Mouse (Mus musculus): ENCODE data around the gene Mrpl28. TPM values are rescaled to one million over a fixed set of nuclear protein-coding genes. Genes with fewer than 3 reads are reported as not detected.
"Not testable (repeated sequence)": the region's sequence is repeated elsewhere in the genome, so short reads cannot be mapped to it uniquely, and the experiment has no call there.

The Mrpl28 gene
- polyA plus RNA-seq, 1 experiment from 2014 or later = 175 TPM

DNA sequence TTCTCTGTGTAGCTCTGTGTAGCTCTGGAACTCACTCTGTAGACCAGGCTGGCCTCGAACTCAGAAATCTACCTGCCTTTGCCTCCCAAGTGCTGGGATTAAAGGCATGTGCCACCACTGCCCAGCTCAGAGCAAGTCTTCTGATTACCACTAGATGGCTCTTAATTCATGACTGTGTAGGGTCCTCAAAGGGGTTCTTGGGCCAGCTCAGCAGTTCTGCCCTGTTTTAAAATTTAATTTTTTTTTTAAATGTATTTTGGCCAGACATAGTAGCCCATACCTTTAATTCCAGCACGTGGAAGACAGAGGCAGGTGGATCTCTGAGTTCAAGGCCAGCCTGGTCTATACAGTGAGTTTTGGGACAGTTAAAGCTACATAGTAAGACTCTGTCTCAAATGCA, 51.9 kb downstream of the Mrpl28 start:
- H3K4me3 ChIP-seq (replicated peaks; ENCODE audit: low read depth, low read length); H3K27me3 ChIP-seq (ENCODE audit: insufficient read depth, low read length); H3K27ac ChIP-seq; ATAC-seq (replicated peaks; ENCODE audit: low FRiP score, low read depth); H3K4me2 ChIP-seq (ENCODE audit: low read length); H3K9me3 ChIP-seq (replicated peaks; ENCODE audit: low read length); H3K9ac ChIP-seq (ENCODE audit: low read depth, low read length); H3K4me1 ChIP-seq (replicated peaks; ENCODE audit: insufficient read depth, low read length): not testable (repeated sequence)
- peak; percentile 47; the same call in 1 of the 2 replicates for TF ChIP-seq CTCF (IDR thresholded peaks at IDR 0.05; ENCODE audit: low read depth)
- 0 out of 2 replicates have a peak, but pooled peaks cover 12% of the 10 kb centered on the region for H3K36me3 ChIP-seq (ENCODE audit: insufficient read depth, low read length)
- WGBS = 88% methylated on average over 2 of the region's 2 CpGs
- DNase-seq (ENCODE audit: low spot score) = peak; percentile 16

Other genes starting within 250 kb of the Mrpl28 start
- 106 and 119 TPM in 2 replicates for gene Mettl26, start 248.4 kb upstream of the Mrpl28 start, polyA plus RNA-seq (2015; fragmentation: Nextera tagmentation; extraction: Ambion mirVana)
- gene Wfikkn1, start 242.6 kb upstream of the Mrpl28 start, polyA plus RNA-seq (2015; fragmentation: Nextera tagmentation; extraction: Ambion mirVana) = 0.38 and 0.51 TPM in 2 replicates
- 20.4 and 22.1 TPM in 2 replicates for gene Rab40c, start 203.8 kb upstream of the Mrpl28 start, polyA plus RNA-seq (2015; fragmentation: Nextera tagmentation; extraction: Ambion mirVana)
- 69.5 and 70.2 TPM in 2 replicates for gene Pigq, start 178.6 kb upstream of the Mrpl28 start, polyA plus RNA-seq (2015; fragmentation: Nextera tagmentation; extraction: Ambion mirVana)
- 1.1 and 2.5 TPM in 2 replicates for gene Nhlrc4, start 178.5 kb upstream of the Mrpl28 start, polyA plus RNA-seq (2015; fragmentation: Nextera tagmentation; extraction: Ambion mirVana)
- 6.8 and 7.2 TPM in 2 replicates for gene A930017K11Rik, start 170.9 kb upstream of the Mrpl28 start, polyA plus RNA-seq (2015; fragmentation: Nextera tagmentation; extraction: Ambion mirVana)
- gene Capn15, start 137.7 kb upstream of the Mrpl28 start, polyA plus RNA-seq (2015; fragmentation: Nextera tagmentation; extraction: Ambion mirVana) = 17.0 and 19.8 TPM in 2 replicates
- 35.3 and 40.2 TPM in 2 replicates for gene Rab11fip3, start 53.9 kb upstream of the Mrpl28 start, polyA plus RNA-seq (2015; fragmentation: Nextera tagmentation; extraction: Ambion mirVana)
- 44.8 and 47.3 TPM in 2 replicates for gene Decr2, start 33.2 kb upstream of the Mrpl28 start, polyA plus RNA-seq (2015; fragmentation: Nextera tagmentation; extraction: Ambion mirVana)
- gene Nme4, start 27.9 kb upstream of the Mrpl28 start, polyA plus RNA-seq (2015; fragmentation: Nextera tagmentation; extraction: Ambion mirVana) = 56.1 and 57.6 TPM in 2 replicates
- 13.0 and 14.0 TPM in 2 replicates for gene Tmem8, start 10.2 kb upstream of the Mrpl28 start, polyA plus RNA-seq (2015; fragmentation: Nextera tagmentation; extraction: Ambion mirVana)
- 11.1 and 19.4 TPM in 2 replicates for gene Axin1, start 15.2 kb downstream of the Mrpl28 start, polyA plus RNA-seq (2015; fragmentation: Nextera tagmentation; extraction: Ambion mirVana)
- gene Pdia2, start 75.6 kb downstream of the Mrpl28 start, polyA plus RNA-seq (2015; fragmentation: Nextera tagmentation; extraction: Ambion mirVana) = 1.9 and 2.0 TPM in 2 replicates
- 9.1 and 11.1 TPM in 2 replicates for gene Rgs11, start 79.5 kb downstream of the Mrpl28 start, polyA plus RNA-seq (2015; fragmentation: Nextera tagmentation; extraction: Ambion mirVana)
- 16.8 and 22.4 TPM in 2 replicates for gene Arhgdig, start 84.3 kb downstream of the Mrpl28 start, polyA plus RNA-seq (2015; fragmentation: Nextera tagmentation; extraction: Ambion mirVana)
- 81.6 and 85.6 TPM in 2 replicates for gene Fam234a, start 120.7 kb downstream of the Mrpl28 start, polyA plus RNA-seq (2015; fragmentation: Nextera tagmentation; extraction: Ambion mirVana)
- 71.3 and 75.7 TPM in 2 replicates for gene Luc7l, start 129.4 kb downstream of the Mrpl28 start, polyA plus RNA-seq (2015; fragmentation: Nextera tagmentation; extraction: Ambion mirVana)